Mouse (Mus musculus) granulocyte monocyte progenitor cell, adult 5-6 weeks (primary cell): Measurements from ENCODE around the gene Csrp1. TPM values are rescaled to one million over a fixed set of nuclear protein-coding genes. Genes with fewer than 3 reads are reported as not detected.

Source experiments
- ATAC-seq: replicated peaks from 2 replicates; pipeline ENCODE4 v1.8.0; 2016; ENCODE audit warnings: mild to moderate bottlenecking, moderate TSS enrichment, inconsistent platforms; ENCODE audit not compliant: poor library complexity, severe bottlenecking
- total RNA-seq, 2 experiments: library from RNA; stranded (forward) in 1 of 2; stranded (reverse) in 1 of 2; fragments of 200-712, 200-1000 nt in 1 of 2; fragments of >200 nt in 1 of 2; fragmentation: Nextera tagmentation in 1 of 2; gene quantifications; 2 replicates each; pipeline ENCODE4 v1.2.3; 2014 to 2017

The Csrp1 gene
- total RNA-seq, 2 experiments from 2014 or later: 135 to 138 TPM

GRCm38 (mm10) chr1:135767324-135767890 lies 47.5 kb downstream of the Csrp1 start:
- ATAC-seq: no peak

- ATAC-seq: no peak
Observed at GRCm38 (mm10) chr1:135768400-135768799, 48.5 kb downstream of the Csrp1 start.

GRCm38 (mm10) chr1:135770237-135770636 lies 50.4 kb downstream of the Csrp1 start:
- no peak for ATAC-seq

- ATAC-seq: peak; percentile 27
Observed at GRCm38 (mm10) chr1:135770896-135771572, 51.2 kb downstream of the Csrp1 start.

- no peak for ATAC-seq
Observed at GRCm38 (mm10) chr1:135771573-135771970, 51.7 kb downstream of the Csrp1 start.

GRCm38 (mm10) chr1:135776596-135776995 lies 56.7 kb downstream of the Csrp1 start:
- ATAC-seq: no peak

- no peak for ATAC-seq
Observed at GRCm38 (mm10) chr1:135777046-135777445, 57.2 kb downstream of the Csrp1 start.

- ATAC-seq: peak; percentile 45
Observed at GRCm38 (mm10) chr1:135778780-135779535, 59.1 kb downstream of the Csrp1 start, which contains the start of gene Tnni1. Gene Tnni1, plus strand, starts transcription at chr1:135779434.

- ATAC-seq: no peak
Observed at GRCm38 (mm10) chr1:135780649-135781048, 60.8 kb downstream of the Csrp1 start.

GRCm38 (mm10) chr1:135781220-135781619 lies 61.4 kb downstream of the Csrp1 start:
- peak; percentile 86 for ATAC-seq

- ATAC-seq: no peak
Observed at GRCm38 (mm10) chr1:135782816-135783215, 63.0 kb downstream of the Csrp1 start.

GRCm38 (mm10) chr1:135787799-135788198 lies 67.9 kb downstream of the Csrp1 start:
- ATAC-seq: peak; percentile 71

- ATAC-seq: no peak
Observed at GRCm38 (mm10) chr1:135788708-135789107, 68.8 kb downstream of the Csrp1 start.

GRCm38 (mm10) chr1:135789815-135790214 lies 70.0 kb downstream of the Csrp1 start:
- ATAC-seq: 0 out of 2 replicates have a peak, but pooled peaks have one; percentile 33

GRCm38 (mm10) chr1:135792143-135792939 lies 72.5 kb downstream of the Csrp1 start:
- no peak for ATAC-seq

- peak; percentile 85 for ATAC-seq
Observed at GRCm38 (mm10) chr1:135793370-135794215, 73.7 kb downstream of the Csrp1 start.

- ATAC-seq: peak; percentile 34
Observed at GRCm38 (mm10) chr1:135794216-135795134, 74.6 kb downstream of the Csrp1 start.

- no peak for ATAC-seq
Observed at GRCm38 (mm10) chr1:135798492-135798891, 78.6 kb downstream of the Csrp1 start.
